Mouse (Mus musculus) layer of hippocampus, adult 8-10 months (tissue): ENCODE data around the gene Kif17. TPM values are rescaled to one million over a fixed set of nuclear protein-coding genes. Genes with fewer than 3 reads are reported as not detected.
A peak's percentile ranks its signal among the peaks of the same experiment; 100 is the strongest.

Experiments
- DNase-seq, 2 experiments: peaks; one replicate each; pipeline ENCODE4 v3.0.0; 2022; ENCODE audit warnings: low spot score in 2 of 2
- microRNA-seq, 2 experiments: library from miRNA; unstranded; fragments of <30 nt; microRNA quantifications; one replicate each; pipeline ENCODE4 v1.2.0; 2022
- total RNA-seq, 4 experiments: library from RNA; stranded (reverse); gene quantifications; 2 replicates each; pipeline ENCODE4 v1.2.4; 2022

The Kif17 gene
- total RNA-seq, 4 experiments from 2014 or later = 20.7 to 27.0 (median 23.2) TPM

DNA sequence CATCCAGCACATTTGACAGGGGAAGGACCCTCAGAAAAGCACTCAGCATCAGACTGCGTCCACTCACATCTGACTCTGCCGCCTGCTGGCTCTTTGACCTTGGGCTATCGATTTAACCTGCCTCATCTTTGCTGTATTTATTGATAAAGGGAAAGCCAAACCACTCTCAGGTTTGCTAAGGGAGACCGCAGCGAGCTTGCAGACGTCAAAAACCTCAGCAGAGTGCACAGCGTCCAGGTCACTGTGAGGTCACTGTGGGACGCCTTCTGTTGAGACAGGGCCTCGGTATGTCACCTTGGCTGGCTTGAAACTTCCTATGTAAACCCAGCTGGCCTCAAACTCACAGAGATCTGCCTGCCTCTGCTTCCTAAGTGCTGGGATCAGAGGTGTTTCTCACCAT, 87.1 kb downstream of the Kif17 start:
- DNase-seq = no peak

DNA sequence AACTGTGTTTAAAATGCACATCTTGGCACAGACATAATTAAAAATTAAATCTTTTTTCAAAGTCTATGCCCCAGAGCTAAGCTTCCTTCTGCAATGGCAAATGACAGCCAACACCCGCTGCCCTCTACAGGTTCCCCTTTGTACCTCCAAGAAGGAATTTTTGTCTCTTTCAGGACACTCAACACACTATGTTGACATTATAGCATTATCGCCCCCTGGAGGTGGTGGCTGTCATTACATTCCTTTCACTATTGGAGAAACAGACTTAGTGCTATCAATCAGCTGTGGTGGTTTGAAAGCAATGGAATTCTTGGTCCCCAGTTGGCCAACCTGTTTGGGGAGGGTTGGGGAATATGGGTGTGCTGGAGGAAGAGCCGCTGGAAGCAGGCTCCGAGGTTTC, 89.7 kb downstream of the Kif17 start:
- peak in 1 of 2 experiments; percentile 58 for DNase-seq

DNA sequence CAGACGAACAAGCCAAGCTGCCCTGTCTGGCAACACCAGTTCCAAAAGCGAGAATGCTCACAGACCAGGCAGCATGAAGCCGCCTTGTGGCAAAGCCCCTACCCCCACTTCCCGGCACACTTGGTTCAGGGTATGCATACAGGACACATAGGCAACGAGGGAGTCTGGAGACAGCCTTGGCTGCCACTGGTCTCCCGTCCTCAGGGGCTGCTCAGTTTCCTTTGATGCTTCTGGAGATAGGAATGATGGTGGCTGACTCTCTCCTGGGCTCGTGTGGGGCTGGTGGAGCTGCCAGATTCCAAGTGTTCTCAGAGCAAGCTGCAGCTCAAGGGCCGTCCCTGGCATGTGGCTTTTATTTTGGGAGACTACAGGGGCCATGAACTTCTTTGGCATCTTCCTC, 91.2 kb downstream of the Kif17 start:
- no peak for DNase-seq

DNA sequence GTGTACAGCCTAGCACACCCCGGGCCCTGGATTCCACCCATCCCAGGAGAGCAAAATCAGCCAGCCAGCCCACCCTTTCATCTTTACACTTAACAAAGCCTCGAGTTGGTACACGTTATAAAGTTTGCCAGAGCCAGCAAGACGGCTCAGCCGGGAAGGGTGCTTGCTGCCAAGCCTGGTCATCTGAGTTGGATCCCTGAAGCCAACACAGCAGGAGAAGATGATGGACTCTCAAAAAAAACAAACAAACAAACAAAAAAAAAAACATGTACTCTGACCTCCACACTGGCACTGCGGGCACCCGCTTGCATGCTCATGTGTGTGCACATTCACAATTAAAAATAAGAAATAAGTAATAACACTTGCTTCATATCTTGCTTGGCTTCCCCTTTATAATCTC, 91.8 kb downstream of the Kif17 start:
- no peak for DNase-seq

DNA sequence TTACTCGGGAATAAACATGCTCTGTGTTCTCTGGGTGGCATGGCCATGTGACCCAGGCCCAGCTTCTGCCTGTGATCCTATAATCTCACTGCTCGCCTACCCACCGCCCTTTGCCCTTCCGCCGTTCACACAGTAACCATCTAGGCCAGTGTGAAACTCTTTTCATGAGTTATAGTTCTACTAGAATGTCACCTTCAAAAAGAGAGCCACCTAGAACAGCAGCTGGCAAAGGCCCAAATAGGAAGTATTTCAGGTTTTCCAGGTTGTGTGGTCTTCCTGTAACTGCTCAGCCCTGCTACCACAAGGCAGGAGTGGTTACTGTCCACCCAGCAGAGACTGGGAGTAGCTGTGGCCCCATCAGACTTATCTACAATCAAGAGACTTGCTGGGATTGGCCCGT, 92.5 kb downstream of the Kif17 start:
- no peak for DNase-seq

DNA sequence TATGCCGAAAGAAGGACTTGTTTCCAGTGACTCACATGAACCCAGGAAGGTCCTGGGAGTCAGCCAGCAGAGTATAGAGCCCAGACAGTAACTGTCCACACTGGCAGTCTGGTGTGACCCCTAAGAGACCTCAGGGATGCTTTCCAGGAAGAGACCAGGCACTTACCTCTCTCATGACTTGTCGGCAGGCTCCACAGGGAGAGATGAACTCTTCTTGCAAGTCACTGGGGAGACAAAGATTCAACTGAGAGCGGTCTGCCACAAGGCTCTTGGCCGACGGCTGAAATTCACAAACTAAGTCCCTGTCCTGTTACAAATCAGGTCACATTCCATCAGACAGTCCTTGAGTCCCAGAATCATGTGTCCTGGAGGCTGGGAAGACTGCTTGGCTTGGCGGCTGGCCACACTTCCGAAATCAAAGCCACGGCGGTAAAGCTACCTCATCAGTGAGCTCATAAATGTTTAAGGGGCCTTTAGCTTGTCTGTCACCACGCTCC, 93.2 kb downstream of the Kif17 start:
- no peak for DNase-seq

DNA sequence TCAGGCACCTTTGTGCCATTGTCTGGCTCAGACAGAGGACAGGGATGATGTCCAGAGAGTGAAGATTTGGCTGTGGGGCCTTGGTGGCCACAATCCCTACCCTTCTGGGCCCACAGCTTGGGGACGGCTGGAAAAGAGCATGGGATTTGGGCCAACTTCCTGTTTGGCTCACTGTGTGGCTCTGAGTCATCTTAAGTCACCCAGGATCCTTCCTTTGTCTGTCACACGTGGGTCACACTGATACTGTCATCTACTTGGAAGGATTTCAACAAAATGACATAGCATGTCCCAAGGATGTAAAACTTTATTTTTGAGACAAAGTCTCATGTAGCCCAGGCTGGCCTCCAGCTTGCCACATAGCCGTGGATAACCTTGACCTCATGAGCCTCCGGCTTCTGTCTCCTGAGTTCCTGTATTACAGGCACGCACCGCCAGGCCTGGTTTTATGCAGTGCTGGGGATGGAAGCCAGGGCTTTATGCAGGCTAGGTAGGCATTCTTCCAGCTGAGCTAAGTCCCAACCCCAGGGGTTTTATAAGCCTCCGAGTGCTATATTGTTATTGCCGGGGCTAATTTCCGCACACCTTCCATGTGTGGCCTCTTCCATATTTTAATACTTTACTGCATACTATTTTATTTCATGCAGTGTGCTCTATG, 94.8 kb downstream of the Kif17 start:
- DNase-seq = no peak

DNA sequence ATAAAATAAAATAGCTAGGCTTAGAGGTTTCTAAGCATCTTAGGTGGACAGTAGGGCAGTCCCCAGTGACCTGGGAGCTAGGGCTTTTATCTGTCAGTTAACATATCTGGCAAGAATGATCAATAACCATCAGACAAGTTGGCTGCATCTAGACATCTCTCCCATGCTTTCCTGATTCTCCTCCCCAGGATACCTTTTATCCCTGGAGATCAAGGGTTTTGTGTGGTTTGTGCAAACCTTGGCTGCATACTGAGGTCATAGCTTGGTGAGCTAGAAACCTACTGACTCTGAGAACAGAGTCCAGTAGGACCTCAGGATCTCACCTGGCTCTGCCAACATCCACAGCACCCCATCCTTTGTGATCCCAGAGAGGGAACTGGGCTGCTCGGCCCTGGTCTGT, 97.0 kb downstream of the Kif17 start:
- no peak for DNase-seq

DNA sequence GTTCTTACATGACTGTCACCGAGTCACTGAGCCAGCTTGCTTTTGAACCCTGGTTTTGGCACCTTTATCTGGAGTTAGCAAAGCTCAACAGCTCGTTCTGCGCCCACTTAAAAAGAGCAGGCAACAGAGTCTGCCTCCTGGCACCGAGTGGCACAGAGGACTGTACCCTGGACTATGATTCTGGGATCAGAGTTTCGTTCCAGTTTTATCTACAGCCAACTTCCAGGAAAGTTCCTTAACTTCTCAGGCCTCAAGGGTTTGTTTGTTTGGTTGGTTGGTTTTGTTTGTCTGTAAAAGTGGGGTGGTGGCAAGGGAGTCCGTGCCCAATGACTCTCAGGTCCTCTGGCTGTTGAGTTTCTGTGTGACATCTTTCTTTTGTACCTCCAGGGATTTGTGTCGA, 98.5 kb downstream of the Kif17 start:
- DNase-seq = no peak

Small RNA genes lying within 50 kb of the gene (microRNA-seq; reads per million reads assigned to microRNA genes)
- gene Gm27646 (0 reads per million in 2 experiments), gene Mir7019 (18.4 to 20.7 reads per million in 2 experiments)

Other genes starting within 250 kb of the Kif17 start
- 100 to 1,000 TPM; 184 to 200 (median 196) TPM for gene Hp1bp3, start 34.1 kb upstream of the Kif17 start, total RNA-seq
- gene Sh2d5, start within 50 bp of the Kif17 start, total RNA-seq = 10 to 100 TPM; 52.0 to 60.0 (median 56.8) TPM
- 10 to 100 TPM; 90.5 to 99.3 (median 97.2) TPM for gene Ddost, start 54.3 kb downstream of the Kif17 start, total RNA-seq
- 100 to 1,000 TPM; 264 to 292 (median 274) TPM for gene Pink1, start 75.9 kb downstream of the Kif17 start, total RNA-seq
- gene Cda, start 117.6 kb downstream of the Kif17 start, total RNA-seq = 1 to 10 TPM; 2.0 to 3.2 (median 2.7) TPM
- 10 to 100 TPM; 26.4 to 30.9 (median 30.1) TPM for gene Fam43b, start 146.1 kb downstream of the Kif17 start, total RNA-seq
- gene Mul1, start 184.2 kb downstream of the Kif17 start, total RNA-seq = 10 to 100 TPM; 51.3 to 62.9 (median 55.8) TPM
- gene Camk2n1, start 203.9 kb downstream of the Kif17 start, total RNA-seq = 100 to 1,000 TPM; 317 to 356 (median 337) TPM